Mouse (Mus musculus): ENCODE data around the gene Galnt4. TPM values are rescaled to one million over a fixed set of nuclear protein-coding genes. Genes with fewer than 3 reads are reported as not detected.
"Not testable (repeated sequence)": the region's sequence is repeated elsewhere in the genome, so short reads cannot be mapped to it uniquely, and the experiment has no call there.

The Galnt4 gene
- polyA plus RNA-seq, 1 experiment from 2014 or later = 27.1 TPM

GRCm38 (mm10) chr10:99151580-99151979 is 43.6 kb downstream of the Galnt4 start:
- Histone ChIP-seq H3K36me3 (ENCODE audit: control insufficient read depth, insufficient read depth, low read length) (no peaks in the 10 kb centered on the region), H3K4me1 (ENCODE audit: control insufficient read depth, insufficient read depth, low read length) (no peaks in the 10 kb centered on the region), H3K27me3 (ENCODE audit: control insufficient read depth, insufficient read depth, low read length) (no peaks in the 10 kb centered on the region), H3K4me2 (replicated peaks; ENCODE audit: low read depth, low read length) (no peak overlapping the region), H3K9me3 (ENCODE audit: control insufficient read depth, low read depth, low read length) (no peaks in the 10 kb centered on the region), H3K9ac (replicated peaks; ENCODE audit: low read depth, low read length) (no peak overlapping the region), H3K27ac (ENCODE audit: low read length) (no peak overlapping the region), H3K4me3 (ENCODE audit: low read depth, low read length) (no peak overlapping the region)
- ATAC-seq (ENCODE audit: insufficient number of reproducible peaks, insufficient read depth, low FRiP score, low read depth) = no peak
- WGBS = 95% methylated on average over 1 of the region's 1 CpGs

- Histone ChIP-seq H3K4me1 (ENCODE audit: control insufficient read depth, insufficient read depth, low read length) (no peaks in the 10 kb centered on the region), H3K36me3 (ENCODE audit: control insufficient read depth, insufficient read depth, low read length) (no peaks in the 10 kb centered on the region), H3K9me3 (ENCODE audit: control insufficient read depth, low read depth, low read length) (no peaks in the 10 kb centered on the region), H3K4me3 (ENCODE audit: low read depth, low read length) (no peak overlapping the region), H3K9ac (replicated peaks; ENCODE audit: low read depth, low read length) (no peak overlapping the region), H3K27ac (ENCODE audit: low read length) (no peak overlapping the region), H3K27me3 (ENCODE audit: control insufficient read depth, insufficient read depth, low read length) (no peaks in the 10 kb centered on the region), H3K4me2 (replicated peaks; ENCODE audit: low read depth, low read length) (no peak overlapping the region)
- ATAC-seq (ENCODE audit: insufficient number of reproducible peaks, insufficient read depth, low FRiP score, low read depth) = no peak
- WGBS = 89% methylated on average over 6 of the region's 6 CpGs
Measured at GRCm38 (mm10) chr10:99152063-99152462, 44.1 kb downstream of the Galnt4 start.

- WGBS = 70% methylated on average over 8 of the region's 8 CpGs
- no peaks in the 10 kb centered on the region for H3K9me3 ChIP-seq (ENCODE audit: control insufficient read depth, low read depth, low read length)
Measured at GRCm38 (mm10) chr10:99154635-99155034, 46.7 kb downstream of the Galnt4 start.

GRCm38 (mm10) chr10:99156808-99157207 is 48.8 kb downstream of the Galnt4 start:
- H3K4me3 ChIP-seq (ENCODE audit: low read depth, low read length) = no peak overlapping the region
- H3K36me3 ChIP-seq (ENCODE audit: control insufficient read depth, insufficient read depth, low read length) = no peaks in the 10 kb centered on the region
- 89% methylated on average over 5 of the region's 5 CpGs for WGBS
- H3K9ac ChIP-seq (replicated peaks; ENCODE audit: low read depth, low read length) = no peak overlapping the region
- no peaks in the 10 kb centered on the region for H3K9me3 ChIP-seq (ENCODE audit: control insufficient read depth, low read depth, low read length)
- no peak overlapping the region for H3K4me2 ChIP-seq (replicated peaks; ENCODE audit: low read depth, low read length)
- no peaks in the 10 kb centered on the region for H3K27me3 ChIP-seq (ENCODE audit: control insufficient read depth, insufficient read depth, low read length)
- H3K27ac ChIP-seq (ENCODE audit: low read length) = no peak overlapping the region
- no peak for ATAC-seq (ENCODE audit: insufficient number of reproducible peaks, insufficient read depth, low FRiP score, low read depth)
- H3K4me1 ChIP-seq (ENCODE audit: control insufficient read depth, insufficient read depth, low read length) = no peaks in the 10 kb centered on the region

More at GRCm38 (mm10) chr10:99154635-99155034, 46.7 kb downstream of the Galnt4 start:
- Histone ChIP-seq H3K27me3 (ENCODE audit: control insufficient read depth, insufficient read depth, low read length) (no peaks in the 10 kb centered on the region), H3K4me1 (ENCODE audit: control insufficient read depth, insufficient read depth, low read length) (no peaks in the 10 kb centered on the region), H3K4me2 (replicated peaks; ENCODE audit: low read depth, low read length) (no peak overlapping the region), H3K4me3 (ENCODE audit: low read depth, low read length) (no peak overlapping the region), H3K27ac (ENCODE audit: low read length) (no peak overlapping the region), H3K9ac (replicated peaks; ENCODE audit: low read depth, low read length) (no peak overlapping the region), H3K36me3 (ENCODE audit: control insufficient read depth, insufficient read depth, low read length) (no peaks in the 10 kb centered on the region)
- ATAC-seq (ENCODE audit: insufficient number of reproducible peaks, insufficient read depth, low FRiP score, low read depth) = no peak

GRCm38 (mm10) chr10:99157697-99158096 is 49.7 kb downstream of the Galnt4 start:
- H3K4me3 ChIP-seq (ENCODE audit: low read depth, low read length); H3K4me1 ChIP-seq (ENCODE audit: control insufficient read depth, insufficient read depth, low read length); H3K36me3 ChIP-seq (ENCODE audit: control insufficient read depth, insufficient read depth, low read length); ATAC-seq (ENCODE audit: insufficient number of reproducible peaks, insufficient read depth, low FRiP score, low read depth); H3K9ac ChIP-seq (replicated peaks; ENCODE audit: low read depth, low read length); H3K9me3 ChIP-seq (ENCODE audit: control insufficient read depth, low read depth, low read length); H3K27me3 ChIP-seq (ENCODE audit: control insufficient read depth, insufficient read depth, low read length); H3K4me2 ChIP-seq (replicated peaks; ENCODE audit: low read depth, low read length); H3K27ac ChIP-seq (ENCODE audit: low read length): not testable (repeated sequence)
- WGBS = 95% methylated on average over 10 of the region's 10 CpGs

GRCm38 (mm10) chr10:99161987-99162582 is 54.1 kb downstream of the Galnt4 start:
- 43% methylated on average over 8 of the region's 8 CpGs for WGBS
- H3K4me1 ChIP-seq (ENCODE audit: control insufficient read depth, insufficient read depth, low read length) = 0 out of 2 replicates have a peak, but pooled peaks cover 4% of the 10 kb centered on the region
- H3K9ac ChIP-seq (replicated peaks; ENCODE audit: low read depth, low read length) = no peak overlapping the region
- no peak overlapping the region for H3K4me2 ChIP-seq (replicated peaks; ENCODE audit: low read depth, low read length)
- no peak overlapping the region for H3K4me3 ChIP-seq (ENCODE audit: low read depth, low read length)
- no peak overlapping the region for H3K27ac ChIP-seq (ENCODE audit: low read length)
- H3K9me3 ChIP-seq (ENCODE audit: control insufficient read depth, low read depth, low read length) = no peaks in the 10 kb centered on the region
- no peak for ATAC-seq (ENCODE audit: insufficient number of reproducible peaks, insufficient read depth, low FRiP score, low read depth)
- no peaks in the 10 kb centered on the region for H3K36me3 ChIP-seq (ENCODE audit: control insufficient read depth, insufficient read depth, low read length)
- H3K27me3 ChIP-seq (ENCODE audit: control insufficient read depth, insufficient read depth, low read length) = no peaks in the 10 kb centered on the region

Other genes with a start within 250 kb of the Galnt4 start
- gene Atp2b1, start 193.8 kb upstream of the Galnt4 start, polyA plus RNA-seq (2014; fragmentation: Nextera tagmentation; extraction: Ambion mirVana) = 149 and 154 TPM in 2 replicates
- gene Poc1b, start 1.1 kb upstream of the Galnt4 start, polyA plus RNA-seq (2014; fragmentation: Nextera tagmentation; extraction: Ambion mirVana) = 24.9 and 27.4 TPM in 2 replicates
- not detected in 2 replicates for gene Phxr2, start 18.2 kb downstream of the Galnt4 start, polyA plus RNA-seq (2014; fragmentation: Nextera tagmentation; extraction: Ambion mirVana)
- gene Dusp6, start 155.1 kb downstream of the Galnt4 start, polyA plus RNA-seq (2014; fragmentation: Nextera tagmentation; extraction: Ambion mirVana) = 41.2 and 41.8 TPM in 2 replicates

Data from stomach, embryonic 14.5 days (tissue).